Mouse (Mus musculus) urinary bladder, adult 18-20 months (tissue): ENCODE measurements around the gene Epb41l4b.
A peak's percentile ranks its signal among the peaks of the same experiment; 100 is the strongest.

Experiments used
- DNase-seq, 2 experiments: peaks; one replicate each; pipeline ENCODE4 v3.0.0; 2022; ENCODE audit warnings: low spot score in 2 of 2, mixed read lengths in 2 of 2

Gene Epb41l4b

GRCm38 (mm10) chr4:57143026-57143937, at the start of gene Epb41l4b:
Gene Epb41l4b (minus strand): TSS chr4:57143437.
- peak; percentile 70 to 77 for DNase-seq

- DNase-seq, result no peak
Measured at GRCm38 (mm10) chr4:57191543-57192283, 48.5 kb upstream of the Epb41l4b start.

- no peak for DNase-seq
Measured at GRCm38 (mm10) chr4:57189881-57190280, 46.6 kb upstream of the Epb41l4b start.

GRCm38 (mm10) chr4:57186035-57186434, 42.8 kb upstream of the Epb41l4b start:
- DNase-seq, result no peak

GRCm38 (mm10) chr4:57185462-57185861, 42.2 kb upstream of the Epb41l4b start:
- no peak for DNase-seq

- DNase-seq, result no peak
Measured at GRCm38 (mm10) chr4:57183493-57183892, 40.3 kb upstream of the Epb41l4b start.

- DNase-seq, result no peak
Measured at GRCm38 (mm10) chr4:57181538-57181937, 38.3 kb upstream of the Epb41l4b start.

GRCm38 (mm10) chr4:57178881-57179280, 35.6 kb upstream of the Epb41l4b start:
- DNase-seq, result no peak

- no peak for DNase-seq
Measured at GRCm38 (mm10) chr4:57175329-57175728, 32.1 kb upstream of the Epb41l4b start.

GRCm38 (mm10) chr4:57172861-57173260, 29.6 kb upstream of the Epb41l4b start:
- DNase-seq, result no peak

GRCm38 (mm10) chr4:57171817-57172216, 28.6 kb upstream of the Epb41l4b start:
- no peak for DNase-seq

- no peak for DNase-seq
Measured at GRCm38 (mm10) chr4:57168680-57169079, 25.4 kb upstream of the Epb41l4b start.

- no peak for DNase-seq
Measured at GRCm38 (mm10) chr4:57168277-57168676, 25.0 kb upstream of the Epb41l4b start.

- peak; percentile 45 to 64 for DNase-seq
Measured at GRCm38 (mm10) chr4:57166922-57167870, 24.0 kb upstream of the Epb41l4b start.

GRCm38 (mm10) chr4:57165654-57166053, 22.4 kb upstream of the Epb41l4b start:
- DNase-seq, result no peak

- no peak for DNase-seq
Measured at GRCm38 (mm10) chr4:57164578-57165210, 21.5 kb upstream of the Epb41l4b start.

GRCm38 (mm10) chr4:57162789-57163722, 19.8 kb upstream of the Epb41l4b start:
- no peak for DNase-seq

GRCm38 (mm10) chr4:57160571-57160970, 17.3 kb upstream of the Epb41l4b start:
- no peak for DNase-seq

- peak in 1 of 2 experiments; percentile 64 for DNase-seq
Measured at GRCm38 (mm10) chr4:57156549-57157169, 13.4 kb upstream of the Epb41l4b start.
